Mouse (Mus musculus): ENCODE measurements around the gene Irak3. TPM values are rescaled to one million over a fixed set of nuclear protein-coding genes. Genes with fewer than 3 reads are reported as not detected.
A peak's percentile ranks its signal among the peaks of the same experiment; 100 is the strongest.
"Not testable (repeated sequence)": the region's sequence is repeated elsewhere in the genome, so short reads cannot be mapped to it uniquely, and the experiment has no call there.

Gene Irak3
- total RNA-seq (2021) = under 1 TPM; 0.41 to 0.44 TPM

DNA sequence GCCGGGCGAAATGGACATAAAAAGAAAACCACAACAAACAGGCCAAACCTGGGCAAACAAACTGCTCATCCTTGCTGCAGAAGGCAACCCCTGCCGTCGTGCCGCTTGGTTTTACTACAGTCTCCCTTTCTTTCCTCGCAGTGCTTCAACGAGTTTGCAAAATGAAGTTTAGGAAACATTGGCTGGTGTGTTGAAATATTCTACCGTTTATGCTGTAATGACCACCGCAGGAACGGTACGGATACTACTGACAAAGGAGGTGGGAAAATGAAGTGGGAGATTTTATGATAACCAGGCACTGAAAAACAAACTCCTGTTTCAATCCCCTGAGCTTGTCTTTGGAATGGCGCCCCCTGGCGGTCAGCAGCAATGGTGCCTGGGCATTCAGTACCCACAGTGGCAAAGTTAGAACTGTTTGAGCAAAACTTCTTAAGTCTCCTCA lies at the start of gene Irak3:
TSS of gene Irak3 (minus strand) at position 170 of the 442 bp plus-strand sequence.
- intact Hi-C loops (cut with DNase I) = loop anchor here (5.0 kb wide), 2 partner anchors 400 to 555 kb away; no protein-coding TSS in a partner anchor

DNA sequence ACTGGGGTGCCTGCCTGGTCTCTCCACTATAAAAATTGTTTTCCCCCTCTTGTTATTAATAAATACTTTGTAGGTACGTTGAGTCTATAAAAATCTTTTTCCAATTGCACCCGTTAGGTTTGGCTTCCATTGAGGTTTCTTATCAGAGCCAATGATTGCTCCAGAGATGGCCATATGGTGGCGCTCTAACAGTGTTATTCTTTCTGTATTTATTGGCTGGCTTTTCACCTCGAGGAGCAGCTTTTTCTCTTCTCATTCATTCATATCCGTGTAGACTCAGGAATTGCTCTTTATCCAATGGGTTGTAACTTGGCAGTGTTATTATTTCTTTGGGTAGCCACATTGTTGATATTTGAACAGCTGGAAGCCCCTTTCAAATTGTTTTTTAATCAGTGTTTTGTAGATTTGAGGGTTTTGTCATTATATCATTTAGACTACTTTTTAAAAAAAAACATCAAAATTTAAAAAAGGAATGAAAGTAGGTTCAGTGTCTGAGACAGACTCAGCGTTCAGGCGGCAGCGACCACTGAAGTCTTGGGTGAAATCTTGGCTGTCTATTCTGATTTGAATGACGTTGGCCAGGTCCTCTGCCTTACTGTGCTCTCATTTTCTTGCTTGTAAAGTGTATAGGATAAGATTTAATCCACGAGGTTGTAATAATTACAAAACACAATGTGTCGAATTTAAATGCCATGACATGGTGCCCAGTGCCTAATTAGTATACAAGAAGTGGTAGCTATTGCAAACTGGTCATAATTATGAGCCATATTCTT lies 49.2 kb upstream of the Irak3 start:
- no peak for DNase-seq (ENCODE audit: low spot score in 2 of 2)
- intact Hi-C loops (cut with DNase I) = no loop called here

More for the DNA sequence above, at the start of gene Irak3:
- peak; percentile 71 to 73 for DNase-seq (ENCODE audit: low spot score in 2 of 2)

DNA sequence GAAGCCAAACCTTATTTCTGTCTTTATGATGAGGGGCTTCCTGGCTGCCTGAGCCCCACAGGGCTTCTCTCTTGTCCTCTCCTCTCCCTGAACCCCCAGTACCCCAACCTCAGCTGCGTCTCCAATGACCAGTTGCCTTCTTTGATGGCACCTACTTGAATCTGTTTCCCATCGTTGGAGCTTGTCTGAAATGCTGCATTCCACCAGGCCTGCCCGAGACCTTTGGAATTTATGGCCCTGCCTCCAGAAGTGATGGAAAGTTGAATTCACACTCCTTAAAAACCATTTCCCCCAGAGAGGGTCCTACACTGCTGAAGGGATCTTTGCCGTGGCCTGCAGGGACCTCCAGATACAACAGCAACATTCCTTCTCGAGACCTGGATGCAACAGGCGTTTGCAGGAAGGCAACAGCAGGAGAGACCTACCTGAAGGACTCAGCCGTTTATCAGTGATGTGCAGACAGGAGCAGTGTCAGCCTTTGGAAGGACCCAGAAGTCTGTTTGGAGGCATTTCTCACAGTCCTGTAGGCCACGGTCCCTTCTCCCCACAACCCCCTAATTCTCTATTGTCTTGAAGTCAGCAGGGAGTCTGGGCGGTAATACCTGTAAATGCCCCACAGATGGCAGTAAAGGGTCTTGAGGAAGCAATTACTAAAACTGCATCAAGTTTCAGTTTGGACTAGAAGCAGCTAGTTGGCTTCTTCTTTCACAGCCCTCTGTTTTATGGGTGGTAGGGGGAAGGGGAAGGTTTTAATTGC lies 45.2 kb upstream of the Irak3 start:
- intact Hi-C loops (cut with DNase I) = no loop called here

DNA sequence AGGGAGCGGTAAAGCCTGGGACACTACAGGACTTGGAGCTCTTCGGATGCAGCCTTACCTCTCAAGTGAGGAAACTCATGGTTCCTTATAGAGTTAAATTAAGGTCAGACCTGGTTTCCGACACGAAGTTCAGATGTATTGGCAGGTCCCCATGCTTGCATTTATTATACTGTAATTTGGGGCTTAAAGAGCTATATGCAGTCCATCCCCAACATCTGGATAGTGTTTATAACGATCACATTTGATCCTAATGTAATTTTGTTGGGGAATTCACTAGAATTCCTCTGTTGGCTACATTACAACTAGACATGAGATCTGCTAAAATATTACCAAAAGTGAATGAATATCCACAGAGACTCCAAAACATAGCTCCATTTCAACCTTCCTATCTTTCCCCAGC lies 43.8 kb upstream of the Irak3 start:
- no peak for DNase-seq (ENCODE audit: low spot score in 2 of 2)
- intact Hi-C loops (cut with DNase I) = no loop called here

More for the DNA sequence above, 45.2 kb upstream of the Irak3 start:
- DNase-seq (ENCODE audit: low spot score in 2 of 2) = peak; percentile 42 to 69

DNA sequence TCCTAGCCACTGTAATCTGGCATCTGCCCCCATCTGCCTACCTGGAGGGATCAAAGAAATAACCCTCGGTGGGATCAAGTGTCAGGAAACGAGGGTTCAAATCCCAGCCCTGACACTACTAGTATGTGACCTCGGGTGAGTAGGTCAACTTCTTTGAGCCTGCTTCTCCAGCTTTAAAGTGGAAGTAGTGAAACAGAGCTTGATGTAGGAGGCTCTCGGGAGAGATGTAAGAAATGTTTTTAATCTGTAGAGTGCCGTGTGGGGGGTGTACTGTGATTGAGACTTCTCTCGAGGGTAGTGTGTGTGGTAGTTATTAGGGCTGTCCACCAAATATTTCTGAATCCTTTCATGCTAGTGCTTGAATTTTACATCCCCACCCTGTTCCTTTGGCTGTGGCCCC lies 40.5 kb upstream of the Irak3 start:
- intact Hi-C loops (cut with DNase I) = no loop called here
- DNase-seq (ENCODE audit: low spot score in 2 of 2) = no peak

DNA sequence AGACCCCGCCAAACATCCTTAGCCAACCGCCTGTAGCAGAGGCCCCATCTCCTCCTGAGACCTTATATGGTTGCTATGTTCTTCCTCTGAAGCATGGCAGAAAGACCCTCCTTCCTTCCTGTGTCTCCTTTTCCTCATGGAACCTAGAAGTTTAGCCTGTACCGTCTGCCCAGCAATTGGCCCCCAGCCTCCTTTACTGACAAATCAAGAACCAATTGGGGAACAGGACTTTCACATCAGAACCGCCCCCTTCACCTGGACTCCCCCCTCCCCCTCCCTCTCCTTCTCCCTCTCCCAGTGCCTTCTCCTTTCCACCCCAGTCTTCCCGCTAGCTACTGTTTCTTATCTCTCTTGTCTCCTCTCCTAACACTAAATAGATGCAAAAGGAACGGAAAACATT lies 37.5 kb upstream of the Irak3 start:
- intact Hi-C loops (cut with DNase I) = no loop called here
- no peak for DNase-seq (ENCODE audit: low spot score in 2 of 2)

DNA sequence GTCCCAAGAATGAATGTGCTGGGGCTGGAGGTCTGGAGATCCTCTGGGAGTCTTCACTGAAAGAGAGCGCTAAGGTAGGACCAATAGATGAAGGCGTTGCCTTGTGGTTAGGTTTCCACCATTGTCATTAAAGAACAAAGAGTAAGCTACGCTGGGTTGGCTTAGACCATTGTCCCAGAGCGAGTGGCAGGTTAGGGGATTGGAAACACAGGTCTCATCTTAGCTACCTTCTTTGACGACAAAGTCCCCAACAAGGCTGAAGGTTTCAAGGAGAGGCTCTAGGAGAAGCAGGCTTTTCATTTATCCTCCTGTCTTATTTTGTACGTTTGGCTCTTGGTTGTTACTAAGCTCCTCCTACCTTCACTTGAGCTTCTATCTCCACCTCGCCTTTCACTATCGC lies 36.3 kb upstream of the Irak3 start:
- intact Hi-C loops (cut with DNase I) = no loop called here

DNA sequence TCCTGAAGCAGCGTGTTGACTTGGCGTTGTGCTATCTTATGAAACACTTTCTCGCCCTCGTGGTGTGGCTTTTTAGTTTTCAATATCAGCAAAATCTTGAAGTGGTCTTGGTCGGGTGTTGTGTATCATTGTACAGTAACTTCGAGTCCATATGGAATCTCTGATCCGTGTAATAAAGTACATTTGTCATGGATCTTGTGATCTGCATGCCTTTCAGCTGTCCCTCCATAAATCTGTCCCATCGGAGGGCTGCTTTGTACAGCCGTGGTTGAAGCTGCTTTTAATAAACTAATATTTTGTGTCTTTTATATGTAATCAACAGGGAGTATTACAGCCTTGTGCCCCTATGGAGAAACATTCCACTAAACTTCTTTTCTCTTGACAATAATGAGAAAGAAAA lies 34.9 kb upstream of the Irak3 start:
- intact Hi-C loops (cut with DNase I) = no loop called here

More for the DNA sequence above, 36.3 kb upstream of the Irak3 start:
- no peak for DNase-seq (ENCODE audit: low spot score in 2 of 2)

DNA sequence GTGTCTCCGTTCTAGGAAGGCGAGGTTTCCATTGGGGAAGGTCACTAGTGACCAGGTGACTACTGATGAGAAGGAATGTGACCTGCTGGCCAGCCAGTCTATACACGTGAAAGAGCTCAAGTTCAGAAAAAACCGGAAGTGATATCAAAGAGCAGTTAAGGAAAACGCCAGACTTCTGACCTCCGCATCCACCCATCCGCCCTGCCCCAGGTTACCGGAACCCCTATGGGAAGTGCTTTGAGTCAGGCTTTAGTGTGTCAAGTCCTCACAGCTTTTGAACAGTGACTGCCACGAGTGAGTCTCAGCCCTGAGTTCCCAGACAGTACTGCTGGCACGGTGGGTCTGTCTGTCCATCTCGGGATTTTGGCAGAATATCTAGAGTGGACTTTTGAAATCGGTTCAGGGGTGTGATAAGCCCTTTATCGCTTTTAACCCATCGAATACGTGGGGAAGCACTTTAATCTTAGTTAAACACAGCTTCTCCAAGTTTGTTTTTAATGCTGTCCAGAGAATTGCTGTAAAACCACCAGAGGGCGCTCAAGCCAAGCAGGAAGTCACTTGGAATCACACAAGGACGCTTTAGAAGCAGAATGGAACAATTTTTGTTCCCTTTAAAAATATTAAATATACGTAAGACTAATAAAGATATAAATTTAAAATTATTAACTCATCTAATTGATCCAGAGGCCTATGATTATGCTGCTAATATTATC lies 31.9 kb upstream of the Irak3 start:
- intact Hi-C loops (cut with DNase I) = loop anchor here (5.0 kb wide), 2 partner anchors 628 to 1023 kb away; no protein-coding TSS in a partner anchor
- peak; percentile 55 to 68 for DNase-seq (ENCODE audit: low spot score in 2 of 2)

More for the DNA sequence above, 34.9 kb upstream of the Irak3 start:
- DNase-seq (ENCODE audit: low spot score in 2 of 2) = no peak

DNA sequence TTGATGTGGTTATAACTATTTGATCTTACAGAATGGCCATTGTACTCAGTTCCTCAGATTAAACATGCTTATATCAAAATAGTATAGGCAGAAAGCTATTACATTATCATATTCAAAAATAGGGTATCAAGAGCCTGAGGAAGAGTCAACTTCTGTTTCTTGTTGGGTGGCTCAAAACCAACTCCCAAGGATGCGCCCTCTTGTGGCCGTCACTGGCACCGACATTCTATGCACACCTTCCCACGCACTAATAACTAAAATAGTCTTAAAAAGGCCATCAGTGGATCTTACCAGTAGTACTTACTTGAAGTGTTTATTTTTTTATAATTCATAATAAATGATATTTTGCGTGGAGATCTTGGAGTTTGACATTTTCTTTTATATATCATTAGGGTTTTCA lies 29.8 kb upstream of the Irak3 start:
- peak; percentile 26 to 44 for DNase-seq (ENCODE audit: low spot score in 2 of 2)

DNA sequence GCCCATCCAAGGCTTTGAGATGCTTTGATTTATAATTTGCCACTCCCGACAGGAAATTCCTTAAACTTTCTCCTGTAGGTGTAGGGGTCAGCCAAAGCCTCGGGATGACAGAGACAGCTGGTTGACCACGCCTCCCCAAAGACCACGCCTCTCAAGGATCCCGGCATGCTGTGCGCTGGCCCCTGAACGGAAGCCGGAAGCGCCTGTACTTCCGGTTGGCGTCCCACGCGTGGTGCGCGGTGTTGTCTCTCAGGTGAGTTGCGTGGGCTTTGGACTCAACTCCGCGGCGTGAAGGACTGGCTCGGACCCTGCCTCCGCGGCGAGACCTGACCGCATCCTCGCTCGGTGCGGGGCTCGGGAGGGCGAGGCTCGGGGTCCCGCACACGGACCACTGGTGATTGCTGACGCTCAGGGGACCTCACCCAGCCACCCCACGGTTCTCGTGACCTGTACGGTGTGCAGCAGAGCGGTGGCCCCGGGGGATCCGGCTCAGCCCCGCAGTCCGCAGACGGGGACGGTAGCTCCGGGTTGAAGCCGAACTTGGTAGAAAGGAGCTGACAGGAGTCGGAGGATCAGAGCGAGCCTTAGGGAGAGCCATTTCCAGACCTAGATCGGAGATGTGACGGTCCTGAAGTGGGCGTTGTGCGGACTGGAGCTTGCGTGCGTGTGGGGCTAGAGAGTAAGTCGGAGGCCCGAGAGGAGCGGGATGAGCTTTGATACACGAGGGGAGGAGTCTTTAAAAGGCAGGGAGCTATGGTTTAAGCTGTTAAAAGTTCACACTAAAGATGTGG lies 25.1 kb upstream of the Irak3 start, which contains the start of gene Llph:
TSS of gene Llph (plus strand) at position 200 of the 791 bp plus-strand sequence.
- peak; percentile 84 to 85 for DNase-seq (ENCODE audit: low spot score in 2 of 2)
- intact Hi-C loops (cut with DNase I) = loop anchor here (2.0 to 5.0 kb wide), 2 partner anchors 18 to 750 kb away; partner anchors contain the start of gene Lemd3

More for the DNA sequence above, 29.8 kb upstream of the Irak3 start:
- intact Hi-C loops (cut with DNase I) = loop anchor here (5.0 kb wide), 2 partner anchors 631 to 1026 kb away; no protein-coding TSS in a partner anchor

DNA sequence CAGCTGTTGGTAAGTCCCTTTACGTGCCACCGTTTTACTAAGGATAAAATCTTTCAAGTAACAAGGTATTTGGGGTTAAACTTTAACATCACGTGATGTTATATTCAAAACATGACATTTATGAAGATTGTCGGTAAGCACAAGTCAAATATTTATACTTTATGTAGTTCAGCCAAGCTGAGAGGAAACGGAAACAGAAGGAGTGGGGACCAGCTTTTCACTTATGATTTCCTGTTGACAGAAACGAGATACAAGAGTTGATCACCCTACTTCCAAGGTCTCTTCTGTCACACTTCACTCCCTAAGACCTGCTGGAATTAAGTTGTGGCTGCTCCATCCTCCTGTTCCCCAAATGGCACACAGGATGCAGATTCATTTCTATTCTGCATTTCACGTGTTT lies 18.8 kb upstream of the Irak3 start:
- no peak for DNase-seq (ENCODE audit: low spot score in 2 of 2)
- intact Hi-C loops (cut with DNase I) = no loop called here

DNA sequence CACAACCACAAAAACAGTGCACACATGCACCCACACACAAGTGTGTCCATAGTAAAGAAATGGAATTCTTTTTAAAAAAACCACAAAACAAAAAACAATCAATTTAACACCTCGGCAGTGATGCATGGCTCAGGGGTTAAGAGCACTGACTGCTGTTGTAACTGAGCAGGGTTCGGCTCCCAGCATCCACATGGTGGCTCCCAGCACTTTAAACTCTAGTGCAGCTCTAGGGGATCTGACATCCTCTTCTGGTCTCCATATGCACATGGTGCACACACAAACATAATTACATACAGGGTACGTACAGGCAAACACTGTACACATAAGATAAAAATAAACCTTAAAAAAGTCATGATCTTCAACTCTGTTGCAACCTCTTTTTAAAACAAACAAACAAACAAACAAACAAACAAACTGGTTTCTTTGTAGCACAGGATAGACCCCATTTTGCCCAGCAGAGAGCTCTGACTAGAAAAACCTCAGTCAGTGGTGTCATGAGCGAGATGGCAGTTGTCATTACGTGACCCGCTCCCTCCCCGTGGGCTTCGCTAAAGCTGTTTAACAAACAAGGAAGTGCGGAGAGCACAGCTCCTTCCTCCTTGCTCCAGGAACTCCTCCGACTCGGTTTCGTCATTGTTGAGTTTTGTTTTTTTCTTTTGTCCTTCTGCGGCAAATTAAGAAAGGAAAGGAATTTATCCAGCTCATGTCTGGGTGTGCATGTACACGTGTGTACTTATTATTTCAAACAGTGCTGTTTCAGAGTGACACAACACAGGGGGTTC lies 17.8 kb upstream of the Irak3 start:
- DNase-seq (ENCODE audit: low spot score in 2 of 2) = no peak
- intact Hi-C loops (cut with DNase I) = no loop called here

DNA sequence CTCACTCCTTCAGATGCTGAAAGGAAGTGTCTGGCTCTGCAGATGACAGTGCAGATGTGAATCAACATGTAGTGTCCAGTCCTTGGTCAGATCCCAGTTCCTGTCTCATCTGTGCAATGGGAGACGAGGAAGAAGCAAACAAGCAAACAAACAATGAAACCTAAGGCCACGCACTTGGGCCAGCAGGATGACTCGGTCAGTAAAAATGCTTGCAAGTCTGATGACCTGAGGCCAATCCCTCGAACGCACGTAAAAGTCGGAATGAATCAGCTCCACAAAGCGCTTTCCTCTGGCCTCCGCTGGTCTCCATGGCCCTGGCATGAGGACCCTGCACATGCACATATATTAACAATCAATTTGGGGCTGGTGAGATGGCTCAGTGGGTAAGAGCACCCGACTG lies 17.1 kb upstream of the Irak3 start:
- intact Hi-C loops (cut with DNase I) = no loop called here
- DNase-seq (ENCODE audit: low spot score in 2 of 2) = no peak

DNA sequence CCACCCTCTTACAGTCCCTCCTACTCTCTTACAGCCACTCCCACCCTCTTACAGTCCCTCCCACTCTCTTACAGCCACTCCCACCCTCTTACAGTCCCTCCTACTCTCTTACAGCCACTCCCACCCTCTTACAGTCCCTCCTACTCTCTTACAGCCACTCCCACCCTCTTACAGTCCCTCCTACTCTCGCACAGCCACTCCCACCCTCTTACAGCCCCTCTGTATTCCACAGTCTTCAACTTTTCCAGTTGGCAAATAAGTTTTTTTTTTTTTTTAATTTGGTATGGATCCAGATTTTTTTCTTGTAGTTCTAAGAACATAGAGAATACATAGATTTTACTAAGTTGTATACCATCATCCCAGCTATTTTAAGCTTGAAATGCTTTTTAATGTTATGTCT lies 15.2 kb upstream of the Irak3 start:
- intact Hi-C loops (cut with DNase I); DNase-seq (ENCODE audit: low spot score in 2 of 2): not testable (repeated sequence)

DNA sequence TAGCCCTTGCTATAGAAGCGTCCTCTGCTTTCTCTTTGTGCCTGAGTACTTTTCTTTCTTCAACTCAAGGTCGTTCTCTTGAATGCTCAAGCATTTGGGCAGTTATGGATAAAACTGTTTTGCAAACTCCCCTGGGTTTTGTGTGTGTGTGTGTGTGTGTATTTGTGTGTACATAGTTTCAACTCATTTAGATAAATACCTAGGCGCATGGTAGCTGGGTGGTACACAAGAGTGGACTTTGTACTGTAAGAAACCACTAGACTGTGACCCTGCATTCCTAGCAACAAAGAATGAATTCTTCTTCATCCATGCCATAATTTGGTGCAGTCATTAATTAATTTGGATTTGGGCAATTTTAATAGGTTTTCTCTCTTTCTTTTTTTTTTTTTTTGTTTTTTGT lies 8.2 kb upstream of the Irak3 start:
- no peak for DNase-seq (ENCODE audit: low spot score in 2 of 2)
- intact Hi-C loops (cut with DNase I) = no loop called here

DNA sequence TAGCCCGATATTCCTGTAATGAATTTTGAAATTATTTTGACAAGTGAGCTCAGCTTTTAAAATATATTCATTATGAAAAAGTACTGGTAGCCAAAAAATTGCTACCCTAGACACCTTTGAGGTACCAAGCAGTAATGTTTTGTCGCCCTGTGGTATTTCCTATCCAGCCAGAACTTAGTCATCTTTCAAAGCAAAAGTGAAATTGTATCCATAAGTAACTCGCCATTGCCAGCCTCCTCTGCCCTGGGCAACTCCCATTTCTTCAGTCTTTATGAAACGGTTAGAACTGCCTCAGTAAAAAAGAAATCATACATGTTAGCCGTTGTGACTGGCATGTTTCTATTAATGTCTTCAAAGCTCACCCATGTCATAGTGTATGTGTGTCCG lies 7.6 kb upstream of the Irak3 start:
- DNase-seq (ENCODE audit: low spot score in 2 of 2) = no peak
- intact Hi-C loops (cut with DNase I) = loop anchor here (2.0 kb wide), 1 partner anchor 17 kb away; the partner anchor contains the start of gene Llph

All from left cerebral cortex, postnatal 25 days (tissue).